Mouse (Mus musculus) gastrocnemius, adult 18-20 months (tissue): ENCODE measurements around the gene Banp. TPM values are rescaled to one million over a fixed set of nuclear protein-coding genes. Genes with fewer than 3 reads are reported as not detected.

Experiments used
- DNase-seq: peaks from one replicate; pipeline ENCODE4 v3.0.0; 2021; ENCODE audit warnings: low spot score
- long read RNA-seq, 2 experiments: library from polyadenylated mRNA; stranded (forward); transcript quantifications; one replicate each; pipeline ENCODE4 v2.0.0; 2021
- total RNA-seq, 2 experiments: library from RNA; stranded (reverse); gene quantifications; 2 replicates each; pipeline ENCODE4 v1.2.3; 2021

The Banp gene
- total RNA-seq = 1 to 10 TPM; 8.4 TPM
- long read RNA-seq, experiment 1, full-length matches to known transcripts = 2 of 23 reads
- long read RNA-seq, experiment 1, partial matches to known transcripts = 5 of 23 reads
- long read RNA-seq, experiment 1, other reads (novel, unspliced or antisense) = 16 of 23 reads
- long read RNA-seq, experiment 2, full-length matches to known transcripts = 3 of 18 reads
- long read RNA-seq, experiment 2, partial matches to known transcripts = 1 of 18 reads
- long read RNA-seq, experiment 2, other reads (novel, unspliced or antisense) = 14 of 18 reads

DNA sequence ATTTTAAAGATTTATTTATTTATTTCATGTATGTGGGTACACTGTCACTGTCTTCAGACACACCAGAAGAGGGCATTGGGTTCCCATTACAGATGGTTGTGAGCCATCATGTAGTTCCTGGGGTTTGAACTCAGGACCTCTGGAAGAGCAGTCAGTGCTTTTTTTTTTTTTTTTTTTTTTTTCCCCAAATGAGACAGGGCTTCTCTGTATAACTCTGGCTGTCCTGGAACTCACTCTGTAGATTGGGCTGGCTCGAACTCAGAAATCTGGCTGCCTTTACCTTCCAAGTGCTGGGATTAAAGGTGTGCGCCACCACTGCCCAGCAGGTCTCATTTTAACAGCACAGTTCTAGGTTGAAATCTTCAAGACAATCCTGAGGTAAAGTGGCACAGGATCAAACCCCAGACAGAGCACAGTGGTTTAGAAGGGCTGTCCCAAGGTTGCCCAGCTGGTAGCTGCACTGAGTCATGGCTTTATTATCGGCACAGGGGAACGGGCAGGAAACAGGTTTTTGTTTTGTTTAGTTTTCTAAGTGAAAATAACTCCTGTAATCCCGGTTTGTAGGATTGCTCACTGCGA is at the start of gene Banp:
Gene Banp (plus strand): TSS at position 529 of the 579 bp plus-strand sequence.
- DNase-seq = no peak

DNA sequence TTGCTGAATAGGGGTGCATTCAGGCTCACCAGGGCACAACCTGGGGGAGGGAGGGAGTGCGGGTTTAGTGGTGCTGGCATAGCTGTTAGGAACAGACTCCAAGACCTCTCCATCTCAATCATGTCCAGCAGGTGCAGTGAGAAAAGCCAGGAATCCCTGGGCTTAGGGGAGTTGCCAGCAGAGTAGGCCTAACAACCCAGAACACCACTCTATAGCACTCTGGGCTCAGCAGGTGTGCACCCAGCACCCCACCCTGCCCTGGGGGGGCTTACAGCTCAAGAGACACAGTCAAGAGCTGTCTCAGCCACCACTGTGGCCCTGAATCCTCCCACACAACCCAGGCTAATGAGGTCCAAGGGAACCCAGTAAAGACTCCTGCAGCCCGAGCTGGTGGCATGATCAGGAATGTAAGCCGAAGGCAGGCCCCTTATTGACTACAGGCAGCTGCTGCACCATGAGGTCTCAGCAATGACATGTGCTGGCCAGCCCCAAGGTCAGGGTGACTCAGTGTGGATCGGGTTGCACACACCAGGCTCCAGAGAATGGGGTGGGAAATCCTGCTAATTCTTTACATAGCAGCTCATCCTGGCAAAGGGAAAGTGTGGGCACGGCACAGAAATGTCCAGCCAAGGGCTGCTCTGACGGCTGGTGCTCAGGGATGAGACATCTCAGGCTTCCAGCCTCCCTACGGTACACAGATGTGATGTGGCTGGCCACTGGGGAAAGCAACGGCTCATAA is 47.9 kb upstream of the Banp start:
- DNase-seq = peak; percentile 58

DNA sequence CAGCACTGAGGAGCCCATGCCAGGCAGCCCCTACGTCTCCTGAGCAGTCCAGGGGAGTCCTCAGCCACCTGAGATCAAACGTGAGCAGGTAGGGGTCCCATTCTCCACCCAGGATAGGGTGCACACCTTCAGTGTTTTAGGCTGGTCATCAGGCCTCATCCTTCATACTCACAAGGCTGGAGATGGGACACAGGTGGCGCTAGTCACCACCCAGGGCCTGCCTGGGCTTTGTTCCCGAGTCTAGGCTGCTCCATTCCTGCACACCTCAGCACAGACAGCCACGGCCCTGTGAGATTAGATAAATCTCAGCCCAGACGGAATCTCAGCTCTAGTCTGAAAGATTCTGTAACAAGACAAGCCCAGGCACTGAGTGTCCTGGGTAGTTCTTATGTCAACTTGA is 45.6 kb upstream of the Banp start:
- no peak for DNase-seq

DNA sequence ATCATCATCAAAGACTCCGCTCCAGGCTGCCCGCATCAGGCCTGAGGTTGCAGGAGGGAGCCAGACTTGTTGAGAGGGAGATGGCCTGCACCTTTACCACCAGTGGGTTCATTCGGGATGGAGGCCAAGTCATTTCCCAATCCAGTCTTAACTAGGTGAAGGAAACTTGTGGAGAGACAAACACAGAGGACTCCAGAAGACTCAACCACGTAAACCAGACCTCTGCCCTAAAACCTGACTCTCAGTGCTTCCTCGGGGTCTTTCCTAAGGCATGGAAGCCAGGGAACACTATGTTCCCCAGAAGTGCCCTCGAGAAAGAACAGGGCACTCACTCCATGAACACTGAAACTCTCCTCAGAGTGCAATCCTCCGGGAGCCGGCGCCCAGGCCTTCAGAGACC is 44.6 kb upstream of the Banp start:
- DNase-seq = no peak

DNA sequence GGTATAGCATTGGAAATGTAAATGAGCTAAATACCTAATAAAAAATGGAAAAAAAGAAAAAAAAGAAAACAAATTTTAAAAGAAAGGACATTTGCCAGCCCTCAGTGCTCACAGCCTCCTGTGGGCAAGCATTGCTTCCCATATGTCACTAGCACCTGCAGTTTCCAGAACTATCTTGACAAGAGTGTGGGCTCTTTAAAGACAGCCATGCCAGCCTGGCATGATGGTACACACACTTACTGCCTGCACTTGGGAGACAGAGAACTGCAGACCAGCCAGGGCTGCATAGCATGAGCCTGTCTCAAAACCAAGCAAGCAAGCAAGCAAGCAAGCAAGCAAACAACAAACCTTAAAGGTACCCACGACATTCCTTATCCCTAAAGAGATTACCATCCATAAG is 44.1 kb upstream of the Banp start:
- no peak for DNase-seq

DNA sequence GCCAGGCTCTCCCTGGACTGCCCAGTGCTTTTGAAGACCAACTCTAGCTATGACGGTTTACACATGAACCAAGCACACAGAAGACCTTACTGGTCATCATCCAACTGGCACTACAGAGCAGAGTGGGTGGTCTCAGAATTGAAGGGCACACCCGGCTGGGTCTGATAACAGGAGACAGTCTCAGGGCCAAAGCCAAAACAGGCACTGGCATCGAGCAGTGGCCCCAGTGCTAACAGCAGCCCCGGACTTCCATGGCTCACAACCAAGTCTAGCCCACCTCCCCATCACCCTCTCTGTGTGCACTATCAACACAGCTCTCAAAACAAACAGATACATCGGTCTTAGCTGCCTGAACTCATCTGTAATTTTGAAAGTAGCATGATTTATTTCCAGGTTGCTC is 43.7 kb upstream of the Banp start:
- no peak for DNase-seq

DNA sequence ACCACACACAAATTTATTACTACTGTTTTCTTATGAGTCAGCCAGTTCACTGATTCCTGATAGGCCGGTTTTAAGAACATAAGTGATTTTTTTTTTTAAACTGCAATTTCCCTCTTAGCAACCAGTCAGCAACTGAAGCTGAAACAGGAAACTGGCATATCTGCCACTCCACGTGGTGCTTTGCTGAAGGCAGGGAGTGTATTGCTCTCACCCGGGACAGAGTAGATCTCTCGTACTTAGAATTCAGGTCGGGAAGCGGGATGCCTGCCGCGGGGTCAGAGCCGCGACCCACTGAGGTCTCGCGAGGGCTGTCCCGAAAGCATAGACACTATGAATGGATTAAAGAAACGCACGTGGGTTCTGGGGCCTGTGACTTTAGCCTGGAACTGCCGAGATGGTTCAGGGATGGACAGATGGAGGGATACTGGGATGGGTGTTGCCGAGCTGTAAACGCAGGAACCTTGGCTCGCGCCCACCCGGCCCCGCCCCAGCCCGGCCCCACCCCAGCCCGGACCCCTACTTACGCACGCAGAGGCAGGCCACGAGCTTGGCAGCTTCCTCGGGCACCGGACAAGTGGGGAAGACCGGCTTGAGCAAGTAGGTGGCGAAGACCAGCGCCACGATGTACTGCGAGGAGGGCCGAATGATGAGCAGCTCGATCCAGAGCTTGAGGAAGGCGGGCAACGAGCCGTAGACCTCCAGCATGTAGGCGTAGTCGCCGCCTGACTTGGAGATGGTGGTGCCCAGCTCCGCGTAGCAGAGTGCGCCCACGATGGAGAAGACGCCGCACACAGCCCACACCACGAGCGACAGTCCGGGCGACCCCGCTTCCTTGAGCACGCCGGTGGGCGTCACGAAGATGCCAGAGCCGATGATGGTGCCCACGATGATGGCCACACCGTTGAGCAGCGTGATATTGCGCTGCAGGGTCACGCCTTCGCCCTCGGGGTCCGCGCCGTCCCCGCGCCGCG is 42.7 kb upstream of the Banp start:
- DNase-seq = no peak

DNA sequence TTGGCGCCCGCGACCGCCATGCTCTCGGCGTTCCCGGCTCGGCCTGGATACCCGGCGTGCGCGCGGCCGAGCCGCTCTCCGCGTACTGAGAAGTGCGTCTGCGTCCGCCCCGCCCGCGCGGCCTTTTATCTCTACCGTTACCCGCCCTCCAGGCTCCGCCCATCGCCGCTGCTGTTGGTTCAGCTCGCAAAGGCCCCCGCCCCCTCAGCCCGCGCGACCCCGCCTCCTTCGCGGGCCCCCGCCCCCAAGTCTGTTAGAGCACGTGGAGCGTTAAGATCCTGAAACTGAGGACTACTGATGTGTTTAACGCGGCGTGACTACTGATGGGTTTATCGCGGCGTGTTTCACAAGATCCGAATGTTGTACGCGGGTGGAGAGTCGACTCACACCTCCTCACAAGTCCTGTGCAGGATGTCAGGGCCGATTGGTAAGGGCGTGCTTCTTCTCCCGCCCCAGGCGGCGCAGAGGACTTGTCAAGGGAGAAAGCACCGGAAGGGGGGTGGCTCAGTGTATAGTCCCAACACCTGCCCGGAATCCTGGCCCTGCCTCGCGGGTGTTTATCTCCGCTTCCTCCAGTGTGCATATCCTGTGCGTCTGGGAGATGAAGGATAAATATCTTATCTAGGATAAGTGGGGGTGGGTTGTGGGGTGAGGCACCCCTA is 41.8 kb upstream of the Banp start, which contains the start of gene Slc7a5:
Gene Slc7a5 (minus strand): TSS at position 108 of the 662 bp plus-strand sequence.
- DNase-seq = peak; percentile 96

DNA sequence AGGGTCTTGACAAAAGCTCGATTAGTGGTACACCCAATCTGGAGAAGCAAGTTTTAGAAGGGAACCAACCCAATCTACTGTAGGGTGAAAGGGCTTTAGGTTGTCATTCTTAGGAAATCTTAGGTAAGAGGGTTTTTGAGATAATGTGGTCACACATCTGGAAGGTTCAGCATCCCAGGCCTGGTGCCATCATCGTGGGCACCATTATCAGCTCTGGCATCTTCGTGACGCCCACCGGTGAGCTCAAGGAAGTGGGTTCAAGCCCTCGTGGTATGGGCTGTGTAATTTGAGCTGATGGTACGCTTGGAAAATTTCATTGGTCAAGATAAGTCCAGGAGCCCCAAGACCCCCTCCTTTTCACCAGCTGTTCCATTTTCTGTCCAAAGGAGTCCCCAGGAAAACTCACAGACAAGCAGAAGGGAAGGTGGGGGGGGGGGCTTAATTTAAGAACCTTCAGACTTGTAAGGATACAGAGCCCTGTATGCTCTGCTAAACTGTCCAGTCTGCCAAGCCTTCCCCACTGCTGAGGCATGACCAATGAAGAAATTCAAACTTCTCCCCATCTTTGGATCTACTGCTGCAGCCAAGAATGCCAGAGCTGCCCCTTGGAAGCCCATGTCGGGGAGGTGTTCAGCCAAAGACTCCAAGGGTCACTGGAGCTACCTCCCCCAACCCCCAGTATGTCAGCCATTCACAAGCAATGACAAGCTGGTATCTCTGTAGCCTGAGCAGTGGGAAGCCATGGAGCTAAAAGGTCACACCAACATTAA is 41.0 kb upstream of the Banp start:
- DNase-seq = no peak

DNA sequence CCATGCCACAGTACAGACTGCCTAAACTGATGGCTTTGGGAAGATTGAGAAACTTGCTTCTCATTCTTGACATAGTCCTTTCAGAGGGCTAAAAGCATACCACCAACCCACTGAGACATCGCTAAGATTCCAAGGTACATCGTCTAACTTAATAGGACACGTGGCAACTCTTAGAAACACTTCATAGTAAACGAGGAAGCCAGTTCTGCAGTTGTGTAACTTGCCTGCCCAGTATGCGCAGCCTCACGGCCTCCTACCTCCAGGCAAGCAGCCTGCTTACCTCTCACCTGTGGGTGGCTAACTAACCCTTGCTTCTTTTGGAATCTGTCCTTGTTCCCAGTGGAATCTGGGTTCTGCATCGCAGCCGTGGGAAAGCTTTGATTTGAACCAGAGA is 40.4 kb upstream of the Banp start:
- no peak for DNase-seq

DNA sequence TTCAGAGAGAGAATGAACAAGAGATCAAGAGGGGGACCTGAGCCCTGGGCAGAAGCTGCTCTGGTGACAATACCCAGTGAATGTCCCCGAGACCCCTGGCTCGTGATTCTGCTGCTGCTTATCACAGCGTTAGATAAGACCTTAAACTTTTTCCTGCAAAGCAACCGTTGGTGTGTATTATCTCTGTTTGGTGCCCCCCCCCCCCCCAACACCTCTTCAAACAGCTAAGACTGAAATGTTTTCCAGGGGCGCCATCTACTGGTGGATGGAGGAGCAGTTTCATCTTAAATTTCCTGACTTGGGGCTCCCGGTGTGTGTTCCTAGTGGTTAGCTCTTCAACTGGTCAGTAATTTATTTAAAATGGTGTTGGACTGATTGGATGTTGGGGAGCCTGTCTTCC is 39.9 kb upstream of the Banp start:
- DNase-seq = peak; percentile 85

DNA sequence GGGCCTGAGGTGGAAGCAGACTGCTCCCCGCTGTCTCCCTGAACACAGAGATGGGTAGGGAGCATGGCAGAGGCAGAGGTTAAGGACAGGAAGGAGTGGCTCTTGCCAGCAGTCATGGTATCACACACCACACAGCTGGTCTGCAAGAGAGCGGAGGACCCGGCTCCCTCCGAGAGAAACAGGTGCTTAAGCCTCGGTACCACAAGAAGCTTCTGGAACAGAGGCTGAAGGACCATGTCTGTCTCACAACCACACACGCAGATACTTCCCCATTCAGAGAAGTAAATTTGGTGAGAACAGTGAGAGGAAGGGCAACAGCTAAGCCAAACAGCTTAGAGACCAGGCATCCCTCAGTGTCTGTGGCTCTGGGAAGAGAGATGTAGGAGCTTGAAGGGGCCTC is 38.1 kb upstream of the Banp start:
- no peak for DNase-seq

DNA sequence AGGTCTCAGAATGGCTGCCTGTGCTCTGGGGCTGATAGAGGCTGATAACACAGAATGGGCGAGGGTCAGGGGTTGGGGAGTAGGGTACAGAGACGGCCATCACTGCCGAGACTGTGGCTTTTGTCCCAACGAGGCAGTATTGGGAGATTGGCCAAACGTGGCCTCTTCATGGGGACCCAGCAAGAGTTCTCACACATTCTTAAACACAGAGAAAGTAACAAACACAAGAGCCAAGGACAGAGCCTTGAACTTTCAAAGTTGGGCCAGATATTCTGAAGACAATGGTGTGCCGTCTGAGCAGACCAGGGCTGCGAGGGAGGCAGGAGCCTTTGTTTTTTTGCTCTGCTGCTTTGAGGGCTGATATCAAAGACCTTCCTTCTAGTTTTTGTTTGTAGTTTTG is 37.6 kb upstream of the Banp start:
- DNase-seq = no peak

DNA sequence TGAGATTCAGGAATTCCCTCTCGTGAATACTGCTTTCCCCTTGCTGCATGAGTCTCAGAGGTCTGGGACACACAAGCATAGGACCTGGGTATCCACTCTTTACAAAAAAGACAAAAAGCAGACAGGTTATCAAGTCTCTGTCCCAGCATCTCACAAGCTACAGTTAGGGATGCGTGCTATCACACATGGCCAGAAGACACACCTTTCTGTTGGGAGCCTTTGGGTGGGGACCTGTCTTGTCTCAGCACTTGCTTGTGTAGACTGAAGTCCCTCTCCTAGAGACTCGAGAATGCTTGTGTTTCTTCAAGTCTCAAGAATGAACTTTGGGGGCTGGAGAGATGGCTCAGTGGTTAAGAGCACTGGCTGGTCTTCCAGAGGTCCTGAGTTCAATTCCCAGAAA is 36.7 kb upstream of the Banp start:
- DNase-seq = no peak

DNA sequence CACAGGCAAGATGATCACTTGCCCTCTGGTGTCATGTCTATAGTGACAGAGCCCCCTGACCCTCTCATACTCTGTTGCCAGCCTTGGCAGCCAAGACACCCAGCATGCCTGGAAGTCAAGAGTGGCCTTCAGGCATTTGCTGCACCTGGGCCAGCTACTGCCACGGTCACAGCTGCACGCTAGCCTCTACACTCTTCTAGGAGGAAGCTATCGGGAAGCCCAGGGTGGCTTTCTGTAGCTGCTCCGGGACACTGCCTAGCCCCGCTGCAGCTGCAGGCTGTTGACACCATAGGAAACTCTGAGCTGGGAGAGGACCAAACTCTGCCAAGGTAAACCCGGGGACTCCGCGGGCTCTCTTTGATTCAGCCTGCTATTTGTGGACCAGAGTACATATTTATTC is 36.2 kb upstream of the Banp start:
- no peak for DNase-seq

DNA sequence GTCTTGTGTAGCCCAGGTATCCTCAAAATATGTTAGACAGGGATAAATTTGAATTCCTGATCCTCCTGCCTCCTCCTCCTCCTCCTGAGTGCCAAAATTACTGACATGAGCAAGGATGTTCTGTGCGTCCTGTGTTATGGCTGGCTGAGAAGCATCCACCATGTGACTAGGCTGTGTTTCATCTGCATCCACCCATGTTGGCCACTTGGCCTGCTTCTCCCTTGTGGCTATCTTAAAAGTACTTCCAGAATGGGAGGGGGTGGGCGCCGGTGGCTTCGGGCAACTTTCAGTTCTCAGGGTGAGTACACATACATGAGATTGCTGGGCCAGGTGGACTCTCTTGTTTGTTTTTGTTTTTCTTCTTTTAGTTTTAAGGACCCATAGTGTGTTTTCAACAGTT is 30.4 kb upstream of the Banp start:
- DNase-seq = no peak

DNA sequence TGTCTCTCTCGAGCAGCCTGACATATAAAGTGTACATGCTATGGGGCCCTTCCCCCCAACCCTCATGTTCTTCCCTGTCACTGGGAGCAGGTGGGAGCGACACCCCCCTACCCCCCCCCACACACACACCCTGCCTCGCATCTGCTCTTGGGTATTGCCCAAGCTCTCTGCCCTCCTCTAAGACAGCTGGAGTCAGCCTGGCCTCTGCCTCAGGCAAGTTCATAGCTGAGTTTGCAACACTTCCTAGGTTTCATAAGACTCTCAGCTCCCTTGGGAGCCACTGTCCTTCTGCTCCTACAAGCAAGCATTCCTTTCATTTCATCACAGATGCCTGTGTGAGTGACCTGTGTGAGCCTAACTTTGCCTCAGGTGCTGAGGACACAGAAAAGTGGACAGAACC is 29.8 kb upstream of the Banp start:
- peak; percentile 42 for DNase-seq

DNA sequence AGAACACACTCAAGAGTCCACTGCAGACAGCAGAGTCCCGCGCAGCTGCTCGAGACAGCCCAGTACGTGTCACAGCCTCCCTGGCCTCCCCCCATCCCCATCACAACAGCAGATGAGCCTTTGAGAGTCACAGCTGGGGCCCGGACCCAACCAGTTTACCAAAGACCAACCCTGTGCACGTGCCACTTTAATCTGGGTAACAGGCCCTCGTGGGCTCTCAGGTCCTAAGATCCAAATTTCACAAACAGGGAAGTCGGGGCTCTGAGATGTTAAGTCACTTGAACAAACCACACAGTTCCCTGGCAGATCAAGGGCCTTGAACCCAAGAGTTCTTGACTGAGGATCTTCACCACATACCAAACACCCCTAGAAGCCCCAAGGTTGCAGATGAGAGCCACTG is 28.0 kb upstream of the Banp start:
- DNase-seq = no peak

DNA sequence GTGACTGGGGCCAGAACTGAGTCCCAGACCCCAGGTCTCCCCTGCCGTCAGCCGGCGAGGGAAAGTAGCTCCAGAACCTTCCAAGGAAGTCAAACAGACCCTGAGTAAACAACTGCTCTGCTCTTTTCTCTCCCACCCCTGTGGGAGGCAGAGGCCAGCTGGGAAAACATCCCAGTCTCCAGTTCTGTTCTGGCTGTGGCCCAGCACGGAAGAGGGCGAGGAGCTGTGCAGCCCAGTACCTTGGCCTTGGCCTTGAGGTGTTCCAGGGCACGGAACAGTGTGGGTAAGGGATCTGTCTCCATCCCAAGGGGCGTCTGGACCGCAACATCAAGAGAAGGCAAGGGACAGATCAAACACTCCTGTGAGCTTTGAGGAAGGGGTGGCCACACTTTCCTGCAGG is 27.4 kb upstream of the Banp start:
- DNase-seq = peak; percentile 40

DNA sequence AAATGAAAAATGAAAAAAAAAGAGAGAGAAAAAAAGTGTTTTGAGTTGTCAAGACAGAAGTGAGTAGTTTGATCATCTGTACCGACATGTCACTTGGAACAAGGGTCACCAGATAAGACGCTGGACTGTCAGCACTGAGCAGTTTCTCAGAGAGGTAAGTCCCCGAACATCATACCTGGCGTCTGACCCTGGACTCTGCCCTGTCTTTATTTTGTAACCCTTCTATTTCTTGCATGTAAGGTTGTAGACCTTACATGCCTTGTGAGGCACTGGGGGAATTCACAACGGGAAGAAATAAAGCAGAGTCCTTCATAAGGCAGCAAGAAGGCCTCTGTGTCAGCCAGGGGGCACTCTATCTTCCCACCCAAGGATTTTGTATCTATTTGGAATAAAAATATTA is 24.9 kb upstream of the Banp start:
- DNase-seq = no peak
